Mouse (Mus musculus) erythroid progenitor cell, adult 5-6 weeks (primary cell): ENCODE results near the gene Stk32c. TPM values are rescaled to one million over a fixed set of nuclear protein-coding genes. Genes with fewer than 3 reads are reported as not detected.

Experiments
- ATAC-seq: replicated peaks from 2 replicates; pipeline ENCODE4 v1.8.0; 2016; ENCODE audit warnings: moderate number of reproducible peaks, mild to moderate bottlenecking, moderate TSS enrichment, inconsistent platforms; ENCODE audit not compliant: poor library complexity, low FRiP score, severe bottlenecking
- total RNA-seq, 2 experiments: library from RNA; stranded (forward) in 1 of 2; stranded (reverse) in 1 of 2; fragments of 150-400 nt in 1 of 2; fragments of 186-747, 209-891 nt in 1 of 2; gene quantifications; 2 replicates each; pipeline versions ENCODE4 v1.2.3 to v1.2.4; 2015 to 2017; ENCODE audit warnings: low replicate concordance in 2 of 2

The Stk32c gene
- total RNA-seq, 2 experiments from 2014 or later: not detected

DNA sequence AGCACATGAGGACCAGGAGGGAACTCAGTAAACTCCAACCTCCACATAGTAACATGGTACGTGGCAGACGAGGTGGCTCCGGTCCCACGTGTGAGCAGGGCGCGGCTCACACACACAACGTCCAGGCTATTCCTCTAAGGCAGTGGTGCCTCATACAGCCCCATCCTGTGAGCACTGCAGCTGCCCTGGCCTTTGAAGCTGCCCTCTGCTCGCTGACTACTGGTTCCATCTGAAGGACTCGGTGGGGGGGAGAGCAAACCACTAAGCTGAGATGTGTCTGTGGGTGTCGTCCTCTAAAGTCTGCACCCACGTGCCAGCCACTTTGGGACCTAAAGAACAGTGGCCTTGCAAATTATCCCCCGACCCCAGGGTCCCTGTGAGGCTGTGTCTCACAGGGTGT lies 17.1 kb upstream of the Stk32c start:
- ATAC-seq: no peak

DNA sequence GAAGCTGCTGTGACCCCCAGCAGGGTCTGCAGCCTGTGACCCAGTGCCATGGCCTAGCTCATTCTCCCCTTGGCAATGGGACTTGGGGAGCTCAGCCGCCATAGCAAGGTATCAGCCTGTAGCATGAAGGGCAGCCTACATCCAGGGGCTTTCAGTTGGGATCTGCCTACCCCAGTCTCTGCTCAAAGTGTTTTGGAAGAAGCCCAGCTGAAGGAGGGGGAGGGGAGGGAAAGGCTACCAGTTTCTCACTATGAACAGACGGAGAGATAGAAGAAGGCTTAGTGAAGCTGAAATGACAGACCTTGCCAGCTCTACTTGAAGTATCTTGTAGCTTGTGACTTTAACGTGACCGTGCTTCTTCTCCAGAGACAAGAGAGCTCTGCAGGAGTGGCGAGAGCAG lies 16.7 kb upstream of the Stk32c start:
- no peak for ATAC-seq

DNA sequence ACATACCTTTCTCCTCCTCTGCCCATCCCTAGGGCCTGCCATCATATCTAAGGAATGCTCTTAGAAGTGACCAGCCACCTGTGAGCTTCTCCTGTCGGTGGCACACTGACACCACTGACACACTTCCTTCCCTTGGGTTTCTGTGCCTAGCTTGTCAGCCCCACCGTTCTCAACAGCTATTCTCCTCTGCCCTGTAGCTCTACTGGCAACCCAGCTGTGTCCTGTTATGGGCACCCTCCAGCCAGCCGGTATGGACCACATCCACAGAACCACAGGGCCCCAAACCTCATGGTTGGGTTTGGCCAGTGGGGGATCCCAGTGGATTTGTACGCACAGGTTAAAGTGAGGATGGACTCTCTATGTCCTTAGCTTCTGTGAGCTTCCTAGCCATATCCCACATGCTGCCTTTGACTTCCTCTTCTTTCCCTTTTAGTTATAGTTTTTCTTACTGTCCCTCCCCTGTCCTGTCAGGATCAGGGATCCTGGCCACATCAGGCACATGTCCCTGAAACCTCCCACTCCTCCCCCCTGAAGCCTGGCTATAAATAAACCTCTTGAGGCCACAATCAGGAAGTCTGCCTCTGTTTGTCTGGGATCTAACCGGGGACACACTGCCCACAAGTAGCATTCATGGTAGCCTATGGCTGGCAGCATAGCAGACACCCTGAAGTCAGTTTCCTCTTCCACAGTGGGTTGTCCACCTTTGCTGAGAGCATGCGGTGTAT lies 15.5 kb upstream of the Stk32c start:
- ATAC-seq: no peak

DNA sequence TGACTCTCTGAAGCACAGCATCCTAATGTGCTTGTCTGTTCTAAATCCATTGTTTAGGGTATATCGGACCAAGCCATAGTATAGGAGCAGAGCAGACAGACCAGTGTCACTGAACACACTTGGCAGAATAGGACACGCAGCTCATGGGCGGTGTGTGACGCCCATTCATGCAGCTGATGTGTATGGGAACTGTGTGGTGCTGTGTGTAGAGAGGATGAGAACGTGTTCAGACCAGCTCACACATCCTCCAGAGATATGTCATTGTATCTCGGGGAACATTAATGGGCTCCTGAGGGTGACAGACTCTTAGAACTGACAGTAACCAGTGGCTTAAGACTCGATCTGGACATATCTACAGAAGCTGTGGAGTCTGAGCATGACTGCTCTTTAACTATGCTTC lies 13.3 kb upstream of the Stk32c start:
- ATAC-seq: no peak

DNA sequence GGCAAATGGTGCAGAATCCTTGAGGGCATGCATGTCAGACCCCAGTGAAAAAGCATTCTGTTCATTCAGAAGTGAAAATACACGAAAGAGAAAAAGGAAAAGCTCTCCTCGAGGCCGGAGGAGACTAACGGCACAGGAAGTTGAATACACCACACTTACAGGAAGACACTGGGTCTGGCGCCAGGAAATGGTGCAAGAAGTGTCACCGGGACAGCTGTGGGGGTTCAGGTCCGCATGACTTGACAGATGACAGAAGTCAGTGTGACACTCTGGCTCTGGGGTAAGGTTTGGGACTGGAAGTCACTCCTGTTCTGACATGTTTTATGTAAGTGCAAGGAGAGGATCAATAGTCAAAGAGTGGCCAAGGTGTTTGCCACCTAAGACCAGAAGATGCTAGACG lies 11.6 kb upstream of the Stk32c start:
- no peak for ATAC-seq

DNA sequence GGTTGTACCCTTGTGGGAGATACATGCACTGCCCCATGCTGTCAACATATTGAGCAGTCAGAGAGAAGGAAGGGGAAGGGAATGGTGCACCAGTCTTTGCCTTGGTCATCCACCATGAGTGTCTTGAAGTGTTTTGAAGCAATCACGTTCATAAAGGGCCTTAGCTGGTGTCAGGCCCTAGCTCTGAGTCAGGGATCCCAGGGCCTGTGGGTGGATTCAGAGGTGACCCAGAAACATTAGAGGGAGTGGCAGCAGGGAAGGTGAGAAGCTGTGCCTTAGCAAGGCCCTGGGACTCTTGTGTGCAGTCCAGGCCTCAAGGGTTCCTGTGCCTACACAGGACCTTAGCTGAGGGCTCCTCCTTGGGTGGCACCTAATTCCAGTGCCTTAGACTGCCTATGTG lies 11.0 kb upstream of the Stk32c start:
- ATAC-seq: no peak

DNA sequence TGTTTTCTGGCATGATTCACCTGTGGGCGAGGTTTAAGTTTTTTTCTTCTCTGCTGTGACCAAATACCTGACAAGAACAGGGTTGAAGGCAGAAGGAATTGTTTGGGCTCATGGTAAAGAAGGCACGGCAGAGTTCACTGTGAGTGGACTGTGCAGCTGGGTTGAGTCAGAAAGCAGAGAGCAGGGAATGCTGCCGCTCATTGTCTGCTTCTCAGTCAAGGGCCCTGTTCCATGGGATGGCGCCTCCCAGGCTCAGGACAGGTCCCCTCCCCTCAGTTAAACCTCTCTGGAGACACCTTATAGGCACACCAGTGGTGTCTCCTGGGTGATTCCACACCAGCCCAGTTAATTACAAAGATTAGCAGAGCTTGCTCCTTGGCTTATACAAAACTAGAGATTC lies 9.2 kb upstream of the Stk32c start:
- no peak for ATAC-seq

DNA sequence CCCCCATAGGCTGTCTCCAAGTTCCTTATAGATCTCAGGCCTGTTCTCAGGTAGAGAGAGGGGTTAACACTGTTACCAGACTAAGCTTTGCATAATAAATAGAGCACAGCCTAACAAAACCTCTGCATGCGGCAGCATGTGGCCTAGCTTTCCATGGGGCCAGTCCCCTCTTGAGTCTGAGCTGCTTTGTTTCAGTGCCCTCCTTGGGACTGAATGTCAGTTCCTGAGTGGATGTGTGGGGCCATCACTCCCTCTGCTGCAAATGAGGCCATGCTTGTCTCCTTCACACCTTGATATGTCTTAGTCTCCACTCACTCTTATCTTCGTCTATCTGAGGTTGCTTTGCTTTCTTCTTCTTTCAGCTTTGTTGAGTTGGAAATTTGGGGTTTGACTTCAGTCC lies 8.7 kb upstream of the Stk32c start:
- no peak for ATAC-seq

DNA sequence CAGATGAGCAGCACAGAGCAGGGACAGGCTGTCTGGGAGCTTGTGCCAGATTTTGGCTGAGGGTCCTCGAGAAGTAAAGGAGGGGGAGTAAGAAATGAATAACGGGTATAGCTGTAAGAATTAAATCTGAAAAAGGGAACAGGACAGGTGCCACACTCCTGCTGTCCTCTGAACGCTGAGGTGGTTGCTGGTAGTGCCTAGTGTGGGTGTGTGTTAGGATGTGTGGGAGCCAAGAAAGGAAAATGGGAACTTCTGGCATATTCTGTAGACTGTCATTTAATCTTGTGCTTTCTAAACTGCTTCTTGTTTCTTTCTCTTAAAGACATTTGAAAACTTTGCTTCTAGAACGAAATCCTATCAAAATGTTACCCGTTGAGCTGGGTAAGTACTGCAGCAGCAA lies 8.0 kb upstream of the Stk32c start:
- no peak for ATAC-seq

DNA sequence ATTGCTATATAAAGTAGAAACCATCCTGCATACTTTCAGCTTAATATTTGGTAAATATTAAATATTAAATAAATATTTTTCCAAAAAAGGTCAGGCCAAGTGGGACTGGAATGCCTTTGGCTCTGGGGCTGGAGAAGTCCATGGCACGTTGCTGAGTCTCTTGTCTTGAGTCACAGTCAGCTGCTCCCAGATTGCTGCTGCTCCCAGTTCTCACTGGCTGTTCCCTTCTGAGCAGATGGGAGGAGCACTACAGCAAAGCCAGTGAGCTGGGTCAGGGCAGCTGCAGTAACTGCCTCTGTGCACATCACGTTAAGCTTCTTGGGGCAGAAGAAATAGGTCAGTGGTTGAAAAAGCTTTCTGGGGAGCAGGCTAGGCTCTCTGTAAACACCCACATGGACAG lies 7.2 kb upstream of the Stk32c start:
- no peak for ATAC-seq

DNA sequence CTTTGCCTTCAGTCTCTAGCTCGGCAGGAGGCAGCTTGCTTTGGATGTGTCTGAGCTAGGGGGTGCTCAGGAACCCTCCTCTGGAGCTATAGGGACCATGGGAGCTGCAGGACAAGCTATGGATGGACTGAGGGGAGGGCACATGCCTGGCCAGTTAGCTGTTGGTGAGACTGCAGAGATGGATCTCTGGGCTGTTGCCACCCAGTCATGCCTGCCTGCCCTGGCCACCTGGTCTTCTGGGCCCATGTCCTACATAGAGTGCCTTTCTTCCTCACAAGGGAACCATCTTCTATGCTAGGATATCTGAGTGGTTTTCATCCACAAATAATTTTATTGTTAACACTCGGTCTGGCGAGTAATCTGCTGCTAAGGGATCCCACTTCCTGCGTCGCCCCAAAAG lies 6.4 kb upstream of the Stk32c start:
- no peak for ATAC-seq

DNA sequence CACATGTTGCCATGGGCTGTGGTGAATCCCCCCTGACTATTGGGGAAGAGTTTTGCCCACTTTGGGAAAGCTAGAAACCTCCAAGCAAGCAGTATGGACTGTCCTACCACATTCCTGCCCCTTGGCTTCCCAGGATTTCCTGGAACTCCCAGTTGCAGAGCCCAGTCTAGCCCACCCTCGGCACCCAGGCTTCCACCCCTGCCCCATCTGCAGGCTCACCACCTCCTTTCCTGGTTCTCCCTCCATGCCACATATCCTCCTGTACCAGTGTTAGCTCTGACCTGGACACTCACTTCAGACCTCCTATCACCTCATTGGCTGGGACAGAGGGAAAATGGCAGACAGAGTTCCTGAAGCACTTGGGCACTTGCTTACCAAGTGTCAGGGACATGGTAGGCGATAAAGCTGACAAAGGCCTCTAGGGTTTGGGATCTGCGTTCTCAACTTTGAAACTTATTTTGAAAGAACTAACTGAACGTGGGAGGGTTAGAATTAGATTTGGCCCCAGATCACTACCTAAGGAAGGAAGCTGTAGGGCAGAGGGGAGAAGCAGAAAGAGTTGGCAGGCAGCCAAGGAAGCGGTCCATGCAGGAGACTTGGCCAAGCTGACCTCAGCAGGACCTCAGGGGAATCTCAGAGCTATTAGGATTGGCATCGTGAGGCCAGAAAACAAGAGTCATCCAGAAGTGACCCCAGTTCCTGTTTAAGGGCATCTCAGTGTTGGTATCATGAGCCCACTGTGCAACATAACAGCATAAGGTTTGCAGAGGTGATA lies 5.7 kb upstream of the Stk32c start:
- no peak for ATAC-seq

DNA sequence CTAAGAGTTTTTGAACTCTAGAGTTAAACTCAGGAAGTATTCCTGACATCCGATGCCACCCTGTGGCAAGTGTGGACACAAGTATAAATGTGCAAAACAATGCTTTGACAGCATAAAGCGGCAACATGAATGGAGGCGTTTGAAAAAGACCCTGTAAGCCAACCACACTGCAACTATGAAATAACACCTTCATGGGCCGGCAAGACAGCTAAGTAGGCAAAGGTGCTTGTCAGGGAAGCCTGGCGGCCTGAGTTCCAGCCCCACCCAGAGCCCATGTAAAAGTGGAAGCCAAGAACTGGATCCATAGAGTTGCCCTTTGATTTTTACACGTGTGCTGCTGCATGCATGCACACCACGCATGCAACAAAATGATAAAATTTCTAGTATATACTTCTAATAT lies 3.9 kb upstream of the Stk32c start:
- no peak for ATAC-seq

DNA sequence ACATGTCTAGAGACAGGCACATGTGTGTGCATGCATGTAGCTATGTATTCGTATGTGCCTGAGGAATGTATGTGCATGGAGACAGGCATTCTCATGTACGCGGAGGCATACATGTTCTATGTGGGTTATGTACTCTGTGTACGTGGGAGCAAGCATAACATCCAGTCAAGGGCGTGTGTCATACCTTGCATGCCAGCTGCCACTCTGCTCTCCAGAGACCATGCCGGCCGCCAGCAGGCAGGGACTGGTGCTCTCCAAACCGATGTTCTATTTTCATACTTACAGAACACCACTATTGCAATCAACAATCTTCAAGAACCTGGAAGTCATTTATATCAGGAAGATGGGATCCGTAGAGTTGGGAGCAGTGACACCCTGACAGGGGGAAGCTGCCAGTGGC lies 3.4 kb upstream of the Stk32c start:
- ATAC-seq: no peak

DNA sequence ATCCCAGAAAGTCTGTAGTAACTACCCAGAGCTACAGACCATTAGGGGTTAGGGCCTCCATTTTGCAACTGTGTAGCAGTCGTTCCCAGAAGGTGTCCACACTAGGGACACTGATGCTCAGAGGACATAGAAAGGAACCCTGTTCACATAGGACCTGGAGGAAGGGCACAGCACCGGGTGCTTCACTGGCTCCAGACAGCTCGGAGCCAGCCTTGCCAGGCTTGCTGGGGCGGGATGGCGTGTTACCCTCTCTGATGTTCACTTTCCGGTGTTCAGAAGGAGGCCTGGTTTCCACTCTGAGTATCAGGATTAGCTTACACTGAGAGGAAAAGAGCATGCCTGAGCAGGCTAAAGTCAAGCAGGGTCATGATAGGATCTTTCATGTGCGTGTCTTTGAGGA lies 2.8 kb upstream of the Stk32c start:
- no peak for ATAC-seq

DNA sequence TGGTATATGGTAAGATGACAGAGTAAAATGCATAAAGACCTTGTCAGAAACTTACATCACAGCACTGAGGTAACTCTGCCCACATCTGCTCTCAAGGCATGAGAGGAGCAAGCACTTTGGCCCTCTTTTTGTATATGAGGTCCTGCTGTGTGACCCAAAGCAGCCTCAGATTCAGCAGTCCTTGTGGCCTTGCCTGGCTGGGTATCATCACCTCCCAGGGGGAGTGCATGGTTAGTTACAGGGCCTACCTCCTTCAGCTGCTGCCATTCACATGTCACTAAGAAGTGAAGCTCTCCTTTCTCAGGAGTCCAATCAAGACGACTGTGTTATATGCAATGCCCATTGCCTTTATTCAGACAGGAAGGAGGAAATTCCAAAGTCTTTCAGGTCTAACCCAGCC lies 2.4 kb upstream of the Stk32c start:
- ATAC-seq: no peak

DNA sequence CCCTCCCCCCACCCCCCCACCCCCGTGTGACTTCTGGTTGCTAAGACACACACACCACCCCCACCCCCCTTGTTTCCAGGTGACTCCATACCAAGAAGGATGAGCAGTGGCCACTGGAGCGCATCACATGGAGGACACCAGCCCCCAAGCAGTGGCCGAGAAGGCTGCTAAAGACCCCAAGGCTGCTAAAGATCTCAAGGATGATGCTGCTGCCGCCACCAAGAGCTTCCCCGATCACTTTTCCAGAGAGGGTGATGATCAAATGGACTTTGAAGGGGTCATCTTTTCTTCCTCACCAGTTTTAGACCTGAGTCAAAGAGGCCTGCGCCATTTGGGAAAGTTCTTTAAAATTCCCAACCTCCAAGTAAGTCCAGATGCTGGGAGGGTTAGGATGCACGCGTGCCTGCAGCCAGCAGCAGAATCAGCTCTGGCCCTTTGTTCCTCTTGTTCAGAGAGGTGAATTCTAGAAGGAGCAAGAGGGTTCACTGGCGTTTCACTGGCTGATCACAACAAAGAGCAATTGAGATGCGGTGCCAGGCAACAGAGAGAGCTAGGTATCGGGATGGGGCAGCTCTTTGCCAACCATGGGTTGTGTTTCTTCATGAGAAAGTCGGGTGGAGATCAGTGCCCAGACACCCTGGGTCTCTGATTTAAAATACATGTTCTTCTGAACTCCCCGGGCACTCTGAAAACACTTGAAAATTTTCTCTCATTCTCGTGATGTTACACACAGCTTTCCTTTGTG lies 1.7 kb upstream of the Stk32c start:
- ATAC-seq: no peak

DNA sequence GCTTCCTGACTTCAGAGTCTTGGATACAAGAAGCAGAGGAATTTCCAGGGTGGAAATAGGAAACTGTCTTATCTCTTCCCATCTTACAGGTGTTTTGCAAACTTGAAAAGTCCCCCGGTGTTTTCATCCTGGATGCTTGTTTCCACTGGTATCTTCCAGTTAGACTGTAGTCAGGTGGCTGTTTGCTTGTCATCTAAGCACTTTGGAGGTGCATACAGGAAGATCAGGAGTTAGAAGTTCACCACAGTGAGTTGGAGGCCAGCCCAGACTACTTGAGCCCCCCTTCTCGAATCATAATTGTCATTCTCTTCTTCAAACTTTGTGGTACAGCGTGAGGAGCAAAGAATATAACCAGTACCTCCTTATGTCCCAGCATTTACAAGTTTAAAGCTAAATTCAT lies 1.1 kb upstream of the Stk32c start:
- no peak for ATAC-seq

DNA sequence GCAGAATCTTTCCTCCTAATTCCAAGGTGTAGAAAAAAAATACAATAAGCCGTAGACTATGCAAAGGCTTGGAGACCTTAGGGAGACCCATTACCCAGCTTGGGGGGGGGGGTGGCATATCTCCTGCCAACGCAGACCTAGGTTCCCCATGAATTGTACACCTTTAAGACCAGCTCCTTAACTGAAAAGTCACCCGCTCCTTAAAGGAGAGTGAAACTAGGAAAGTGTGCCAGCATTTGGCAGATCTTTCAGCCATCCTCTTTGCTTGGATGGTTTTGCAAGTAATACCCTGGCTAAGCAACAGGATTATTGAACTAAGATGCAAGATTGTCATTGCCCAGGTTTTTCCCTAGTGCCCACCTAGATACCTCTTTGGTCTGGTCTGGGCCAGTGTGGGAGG lies 644 bp upstream of the Stk32c start:
- ATAC-seq: no peak

DNA sequence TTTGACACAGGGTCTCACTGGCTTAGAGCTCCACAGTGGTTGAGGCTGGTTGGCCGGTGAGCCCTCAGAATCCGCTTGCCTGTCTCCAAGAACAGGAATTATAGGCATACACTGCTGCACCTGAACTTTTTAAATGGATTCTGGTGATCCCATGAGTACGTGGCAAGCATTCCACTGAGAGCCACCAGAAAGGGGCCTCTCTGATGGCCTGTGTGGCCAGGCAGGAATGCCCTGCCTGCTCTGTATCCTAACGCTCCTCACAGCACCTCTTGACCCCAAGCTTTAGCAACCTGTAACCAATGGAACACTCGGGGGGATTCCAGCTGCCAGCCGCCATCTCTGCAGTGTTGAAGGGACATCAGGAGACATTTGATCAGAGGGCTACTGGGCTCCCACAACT lies 1.3 kb downstream of the Stk32c start:
- no peak for ATAC-seq

DNA sequence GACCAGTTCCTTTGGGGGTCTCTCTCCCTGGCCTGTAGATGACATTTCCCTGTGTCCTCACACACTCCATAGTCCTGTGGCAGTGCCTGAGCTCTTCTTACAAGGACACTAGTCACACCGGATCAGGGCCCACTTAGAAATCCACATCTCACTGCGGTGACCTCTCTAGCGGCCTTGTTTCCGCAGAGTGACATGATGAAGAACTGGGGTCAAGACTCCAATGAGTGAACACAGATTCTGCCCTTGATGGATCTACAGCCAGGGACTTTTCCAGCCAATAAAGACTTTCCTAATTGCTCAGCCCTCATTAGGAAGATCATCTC lies 4.4 kb downstream of the Stk32c start:
- no peak for ATAC-seq
